Mouse (Mus musculus): ENCODE data around the gene Srrt.
A peak's percentile ranks its signal among the peaks of the same experiment; 100 is the strongest.

GRCm38 (mm10) chr5:137343869-137344268 lies 36.4 kb upstream of the Srrt start:
- TF ChIP-seq CTCF (IDR thresholded peaks at IDR 0.05 in 2 of 3, conservative IDR thresholded peaks at IDR 0.05 in 1 of 3; ENCODE audit: control insufficient read depth in 1 of 3, insufficient read depth in 1 of 3, low read depth in 2 of 3, low read length in 3 of 3, poor library complexity in 1 of 3, severe bottlenecking in 1 of 3) (peak in 2 of 3 experiments; percentile 14 to 31; a peak in 2 of 6 replicates), KAT2A (conservative IDR thresholded peaks at IDR 0.05; ENCODE audit: low read depth, low read length) (no peak), MYB (IDR thresholded peaks at IDR 0.05; ENCODE audit: low read depth, low read length) (no peak), POLR2A (IDR thresholded peaks at IDR 0.05; ENCODE audit: control insufficient read depth in 1 of 2, insufficient read depth in 1 of 2, low read depth in 1 of 2, low read length in 2 of 2, poor library complexity in 1 of 2) (no peak), GATA1 (IDR thresholded peaks at IDR 0.05; ENCODE audit: low read depth, low read length) (no peak), UBTF (IDR thresholded peaks at IDR 0.05; ENCODE audit: borderline replicate concordance, insufficient read depth, low read depth, low read length) (no peak), MAX (IDR thresholded peaks at IDR 0.05; ENCODE audit: low read length) (no peak), EP300 (IDR thresholded peaks at IDR 0.05; ENCODE audit: low read depth in 1 of 2, low read length in 2 of 2) (no peak), CHD2 (IDR thresholded peaks at IDR 0.05; ENCODE audit: low read length) (no peak), ZNF384 (IDR thresholded peaks at IDR 0.05; ENCODE audit: low read depth, low read length) (no peak)

All from MEL (cell line).